Mouse (Mus musculus) liver, embryonic 13.5 days (tissue): Measurements from ENCODE around the gene Purb. TPM values are rescaled to one million over a fixed set of nuclear protein-coding genes. Genes with fewer than 3 reads are reported as not detected.

Source experiments
- microRNA-seq: library from miRNA; unstranded; fragments of <30 nt; microRNA quantifications from one replicate; pipeline ENCODE4, GENCODE M21; 2016
- polyA plus RNA-seq: library from polyadenylated mRNA; unstranded; fragments of >200 nt; fragmentation: Nextera tagmentation; extraction: Ambion mirVana; gene quantifications from 2 replicates; pipeline ENCODE4 v1.2.1, GENCODE M21; 2015

Purb gene
- polyA plus RNA-seq, 1 experiment from 2014 or later, result 11.1 TPM

Small RNAs within 50 kb of the gene (microRNA-seq; reads per million reads assigned to microRNA genes)
- 1.5 reads per million for gene Gm22123

Other genes with a start within 250 kb of the Purb start
- 0.08 and 0.10 TPM in 2 replicates for gene Npc1l1, start 245.8 kb downstream of the Purb start, polyA plus RNA-seq
- 72.6 and 78.4 TPM in 2 replicates for gene Ddx56, start 208.1 kb downstream of the Purb start, polyA plus RNA-seq
- 37.0 and 42.9 TPM in 2 replicates for gene Tmed4, start 201.0 kb downstream of the Purb start, polyA plus RNA-seq
- gene Ogdh, start 184.3 kb downstream of the Purb start, polyA plus RNA-seq, result 83.9 and 102 TPM in 2 replicates
- 4.4 and 4.7 TPM in 2 replicates for gene Zmiz2, start 86.8 kb downstream of the Purb start, polyA plus RNA-seq
- gene Ppia, start 60.5 kb downstream of the Purb start, polyA plus RNA-seq, result 3,630 and 3,871 TPM in 2 replicates
- 109 and 112 TPM in 2 replicates for gene H2afv, start 31.5 kb downstream of the Purb start, polyA plus RNA-seq
- gene Myo1g, start 45.0 kb upstream of the Purb start, polyA plus RNA-seq, result 4.7 and 5.3 TPM in 2 replicates
- 45.8 and 46.1 TPM in 2 replicates for gene Ccm2, start 71.0 kb upstream of the Purb start, polyA plus RNA-seq
- gene Nacad, start 130.1 kb upstream of the Purb start, polyA plus RNA-seq, result 5.0 and 5.7 TPM in 2 replicates
- 46.1 and 46.2 TPM in 2 replicates for gene Tbrg4, start 150.2 kb upstream of the Purb start, polyA plus RNA-seq
- not detected in 2 replicates for gene Wap, start 162.7 kb upstream of the Purb start, polyA plus RNA-seq
- gene Ramp3, start 182.6 kb upstream of the Purb start, polyA plus RNA-seq, result 0.15 TPM in 1 of 2 replicates, not detected in the other